Mouse (Mus musculus) kidney, embryonic 14.5 days (tissue): ENCODE results near the gene Sufu. TPM values are rescaled to one million over a fixed set of nuclear protein-coding genes. Genes with fewer than 3 reads are reported as not detected.

Source experiments
- ATAC-seq: fragments of 200-750 bp; cut with Nextera tagmentation; 2 replicates; pipeline ENCODE4 v1.8.0; 2017; ENCODE audit warnings: moderate number of reproducible peaks, mild to moderate bottlenecking, moderate TSS enrichment, moderate library complexity; ENCODE audit not compliant: low FRiP score, low TSS enrichment
- H3K27ac ChIP-seq: fragments of 300-500 bp; sonication (generic); 2 replicates; pipeline ENCODE4 v1.5.1; 2014; ENCODE audit warnings: low read depth, mild to moderate bottlenecking, low read length, moderate library complexity, mixed read lengths
- H3K27me3 ChIP-seq: fragments of 300-500 bp; sonication (generic); 2 replicates; pipeline ENCODE4 v1.6.1; 2014; ENCODE audit warnings: mild to moderate bottlenecking, low read length; ENCODE audit not compliant: control insufficient read depth, insufficient read depth
- H3K36me3 ChIP-seq: fragments of 300-500 bp; sonication (generic); 2 replicates; pipeline ENCODE4 v1.6.1; 2014; ENCODE audit warnings: low read length, mixed read lengths; ENCODE audit not compliant: control insufficient read depth, insufficient read depth
- H3K4me1 ChIP-seq: fragments of 300-500 bp; sonication (generic); 2 replicates; pipeline ENCODE4 v1.6.1; 2014; ENCODE audit warnings: low read length, mixed read lengths; ENCODE audit not compliant: control insufficient read depth, insufficient read depth
- H3K4me2 ChIP-seq: fragments of 300-500 bp; sonication (generic); replicated peaks from 2 replicates; pipeline ENCODE4 v1.6.1; 2014; ENCODE audit warnings: low read depth, mild to moderate bottlenecking, low read length
- H3K4me3 ChIP-seq: fragments of 300-500 bp; sonication (generic); 2 replicates; pipeline ENCODE4 v1.5.1; 2014; ENCODE audit warnings: mild to moderate bottlenecking, low read length
- H3K9ac ChIP-seq: fragments of 300-500 bp; sonication (generic); 2 replicates; pipeline ENCODE4 v1.6.1; 2014; ENCODE audit warnings: low read depth, mild to moderate bottlenecking, low read length, moderate library complexity
- H3K9me3 ChIP-seq: fragments of 300-500 bp; sonication (generic); 2 replicates; pipeline ENCODE4 v1.6.1; 2016; ENCODE audit warnings: low read length; ENCODE audit not compliant: control insufficient read depth
- WGBS: fragments of 180-500 bp; shearing (Covaris S2); extraction: QIAGEN DNeasy Blood & Tissue Kit; methylation state at CpG from one replicate; pipeline ENCODE4 v1.1.7; 2014; 5-methylcytosine and 5-hydroxymethylcytosine counted together
- polyA plus RNA-seq: library from polyadenylated mRNA; unstranded; fragments of >200 nt; fragmentation: Nextera tagmentation; extraction: Ambion mirVana; gene quantifications from 2 replicates; pipeline ENCODE4 v1.2.1, GENCODE M21; 2014

Sufu gene
- polyA plus RNA-seq, 1 experiment from 2014 or later: 48.8 TPM

- ATAC-seq: no peak
- H3K36me3 ChIP-seq: peaks cover 17% of the 10 kb centered on the region
- 55% methylated on average over 5 of the region's 5 CpGs for WGBS
- H3K9me3 ChIP-seq: no peaks in the 10 kb centered on the region
- no peaks in the 10 kb centered on the region for H3K27me3 ChIP-seq
- H3K4me3 ChIP-seq: no peak overlapping the region
- peak overlapping the region; percentile 67; the same call in 1 of the 2 replicates for H3K27ac ChIP-seq
- no peak overlapping the region for H3K9ac ChIP-seq
- H3K4me2 ChIP-seq: no peak overlapping the region
- peaks cover 56% of the 10 kb centered on the region for H3K4me1 ChIP-seq
Measured at GRCm38 (mm10) chr19:46484518-46484917, 87.8 kb downstream of the Sufu start.

DNA sequence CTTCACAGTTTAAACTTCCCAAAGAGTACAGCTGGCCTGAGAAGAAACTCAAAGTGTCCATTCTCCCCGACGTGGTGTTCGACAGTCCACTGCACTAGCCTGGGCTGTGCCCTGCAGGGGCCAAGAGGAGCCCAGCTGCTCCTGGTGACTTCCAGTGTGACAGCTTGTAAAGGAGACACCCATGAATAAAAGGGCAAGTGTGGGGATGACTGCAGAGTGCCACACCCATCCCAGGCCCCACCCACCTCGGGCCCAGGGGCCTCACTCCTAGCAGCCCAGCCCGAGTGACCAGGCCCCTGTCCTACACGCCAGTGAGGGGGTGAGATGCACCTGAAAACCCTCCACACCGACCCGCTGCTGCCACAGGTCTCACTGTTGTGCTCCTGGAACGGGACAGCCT lies 89.2 kb downstream of the Sufu start:
- H3K9ac ChIP-seq: no peak overlapping the region
- H3K4me2 ChIP-seq: no peak overlapping the region
- ATAC-seq: no peak
- no peaks in the 10 kb centered on the region for H3K27me3 ChIP-seq
- H3K4me3 ChIP-seq: no peak overlapping the region
- H3K27ac ChIP-seq: no peak overlapping the region
- peaks cover 7% of the 10 kb centered on the region; the same call in 1 of the 2 replicates for H3K36me3 ChIP-seq
- peaks cover 52% of the 10 kb centered on the region for H3K4me1 ChIP-seq
- 59% methylated on average over 9 of the region's 9 CpGs for WGBS
- no peaks in the 10 kb centered on the region for H3K9me3 ChIP-seq

- 50% methylated on average over 2 of the region's 2 CpGs for WGBS
- no peak overlapping the region for H3K4me2 ChIP-seq
- peak overlapping the region; percentile 3; the same call in 1 of the 2 replicates for H3K27ac ChIP-seq
- no peak overlapping the region for H3K9ac ChIP-seq
- H3K9me3 ChIP-seq: no peaks in the 10 kb centered on the region
- ATAC-seq: no peak
- H3K36me3 ChIP-seq: peaks cover 7% of the 10 kb centered on the region; the same call in 1 of the 2 replicates
- H3K27me3 ChIP-seq: no peaks in the 10 kb centered on the region
- no peak overlapping the region for H3K4me3 ChIP-seq
- H3K4me1 ChIP-seq: peaks cover 43% of the 10 kb centered on the region
Measured at GRCm38 (mm10) chr19:46486709-46487108, 90.0 kb downstream of the Sufu start.

DNA sequence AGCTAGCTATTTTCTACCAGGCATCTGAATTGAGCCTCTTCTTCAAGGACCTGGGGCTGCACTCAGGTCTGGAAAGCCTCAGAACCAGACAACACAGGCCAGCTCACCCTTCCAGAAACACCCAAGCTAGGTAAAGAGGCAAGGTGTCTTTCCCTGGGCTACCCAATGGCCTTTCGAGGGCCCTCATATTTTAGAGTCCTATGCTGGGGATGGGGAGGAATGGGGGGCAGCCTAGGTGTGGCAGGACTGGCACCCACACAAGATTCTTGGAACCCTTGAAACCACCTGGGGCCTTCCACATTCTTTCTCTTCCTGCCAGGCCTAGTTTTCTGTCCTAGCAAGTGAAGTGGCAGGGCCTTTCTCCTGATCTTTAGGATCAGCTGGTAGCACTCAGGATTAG lies 92.8 kb downstream of the Sufu start:
- Histone ChIP-seq H3K27me3 (no peaks in the 10 kb centered on the region), H3K27ac (no peak overlapping the region), H3K4me2 (no peak overlapping the region), H3K36me3 (peaks cover 7% of the 10 kb centered on the region; the same call in 1 of the 2 replicates), H3K4me1 (peaks cover 16% of the 10 kb centered on the region), H3K9me3 (no peaks in the 10 kb centered on the region), H3K4me3 (no peak overlapping the region), H3K9ac (no peak overlapping the region)
- no peak for ATAC-seq
- WGBS: 93% methylated on average over 1 of the region's 1 CpGs

GRCm38 (mm10) chr19:46490634-46491033 lies 93.9 kb downstream of the Sufu start:
- Histone ChIP-seq H3K4me3 (no peak overlapping the region), H3K27me3 (no peaks in the 10 kb centered on the region), H3K4me2 (no peak overlapping the region), H3K9me3 (no peaks in the 10 kb centered on the region), H3K36me3 (peaks cover 5% of the 10 kb centered on the region; the same call in 1 of the 2 replicates), H3K9ac (no peak overlapping the region), H3K4me1 (peaks cover 10% of the 10 kb centered on the region; the same call in 1 of the 2 replicates), H3K27ac (no peak overlapping the region)
- WGBS: 9% methylated on average over 2 of the region's 2 CpGs
- ATAC-seq: peak; percentile 72; the same call in 1 of the 2 replicates

DNA sequence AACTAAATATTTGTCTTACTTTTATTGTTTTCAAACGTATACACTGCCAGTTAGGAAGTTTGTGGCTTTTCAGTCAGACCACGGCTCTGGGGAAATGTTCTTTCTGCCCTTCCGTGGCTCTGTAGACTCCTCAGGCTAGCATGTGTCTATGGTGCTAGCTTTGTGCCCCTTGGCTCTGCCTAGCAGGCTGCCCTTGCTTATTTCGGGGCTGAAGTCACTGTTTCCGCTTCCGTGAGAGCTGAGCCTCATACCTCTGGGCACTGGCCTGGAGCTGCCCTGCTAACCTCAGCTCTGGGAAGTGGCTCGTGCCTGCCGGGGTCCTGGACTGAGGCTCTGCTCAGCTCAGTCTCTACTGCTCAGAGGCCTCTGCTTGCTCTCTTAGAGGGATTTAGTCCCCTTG lies 98.4 kb downstream of the Sufu start:
- H3K36me3 ChIP-seq: no peaks in the 10 kb centered on the region
- no peaks in the 10 kb centered on the region for H3K9me3 ChIP-seq
- no peak for ATAC-seq
- WGBS: 62% methylated on average over 8 of the region's 8 CpGs
- H3K4me1 ChIP-seq: 0 out of 2 replicates have a peak, but pooled peaks cover 4% of the 10 kb centered on the region
- no peak overlapping the region for H3K4me3 ChIP-seq
- no peak overlapping the region for H3K4me2 ChIP-seq
- no peaks in the 10 kb centered on the region for H3K27me3 ChIP-seq
- H3K9ac ChIP-seq: no peak overlapping the region
- no peak overlapping the region for H3K27ac ChIP-seq

GRCm38 (mm10) chr19:46497230-46497629 lies 100.5 kb downstream of the Sufu start:
- no peaks in the 10 kb centered on the region for H3K9me3 ChIP-seq
- no peak overlapping the region for H3K27ac ChIP-seq
- H3K4me2 ChIP-seq: no peak overlapping the region
- H3K27me3 ChIP-seq: no peaks in the 10 kb centered on the region
- no peak overlapping the region for H3K4me3 ChIP-seq
- 0 out of 2 replicates have a peak, but pooled peaks cover 4% of the 10 kb centered on the region for H3K4me1 ChIP-seq
- WGBS: 57% methylated on average over 2 of the region's 2 CpGs
- H3K36me3 ChIP-seq: no peaks in the 10 kb centered on the region
- ATAC-seq: no peak
- H3K9ac ChIP-seq: no peak overlapping the region

DNA sequence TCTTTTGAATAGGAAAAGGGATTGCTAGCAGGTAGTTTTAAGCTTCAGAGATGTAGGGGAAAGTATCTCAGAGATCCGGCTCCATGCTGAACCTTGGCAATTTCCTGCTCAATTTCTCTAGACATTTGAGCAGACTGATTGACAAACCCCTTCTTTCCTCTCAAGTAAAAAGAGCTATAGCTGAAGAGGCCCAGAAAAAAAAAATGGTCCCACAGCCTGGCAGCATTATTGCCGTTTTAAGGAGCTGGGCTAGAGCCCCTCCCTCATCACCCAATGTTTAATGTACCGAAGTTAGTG lies 102.8 kb downstream of the Sufu start:
- H3K9ac ChIP-seq: no peak overlapping the region
- H3K4me2 ChIP-seq: peak overlapping the region; percentile 41
- H3K27ac ChIP-seq: peak overlapping the region; percentile 80; the same call in 1 of the 2 replicates
- H3K4me3 ChIP-seq: peak overlapping the region; percentile 98
- no peak for ATAC-seq
- no peaks in the 10 kb centered on the region for H3K9me3 ChIP-seq
- WGBS: under 1% methylated on average over 3 of the region's 3 CpGs
- H3K27me3 ChIP-seq: no peaks in the 10 kb centered on the region
- 0 out of 2 replicates have a peak, but pooled peaks cover 4% of the 10 kb centered on the region for H3K4me1 ChIP-seq
- no peaks in the 10 kb centered on the region; the same call in 1 of the 2 replicates for H3K36me3 ChIP-seq

DNA sequence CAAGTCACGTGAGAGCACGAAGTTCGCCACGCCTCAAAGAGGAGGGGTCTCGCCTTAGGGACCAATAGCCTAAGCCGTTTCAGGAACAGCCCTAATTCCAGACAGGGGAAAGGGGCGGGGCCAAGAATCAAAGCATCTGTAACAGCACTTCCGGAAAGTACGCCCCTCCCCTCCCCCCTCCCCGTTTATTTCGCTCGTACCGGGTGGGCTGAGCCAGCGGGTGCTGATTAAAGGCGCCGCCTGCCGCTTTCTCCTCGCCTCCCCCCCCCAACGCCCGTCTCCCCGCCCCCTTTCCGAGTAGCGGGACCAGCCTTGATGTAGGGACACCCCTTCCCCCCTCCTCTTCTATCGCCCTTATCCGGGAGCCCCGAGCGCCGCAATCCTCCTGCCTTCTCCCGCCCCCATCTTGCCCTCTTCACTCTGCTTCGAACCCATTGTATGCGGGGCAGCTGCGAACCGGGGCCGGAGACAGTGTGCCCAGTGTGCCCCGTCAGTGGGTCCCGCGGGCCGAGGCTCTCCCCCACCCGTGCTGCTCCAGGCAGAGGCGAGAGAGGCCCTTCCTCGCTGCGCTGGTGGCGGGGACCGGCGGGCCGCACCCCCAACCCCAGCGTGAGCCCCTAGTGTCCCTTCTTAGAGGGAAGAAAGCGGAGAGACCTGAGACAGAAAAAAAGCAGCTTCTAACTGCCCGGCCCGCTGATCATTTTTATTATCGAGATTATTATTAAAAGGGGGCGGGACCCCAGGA lies 103.3 kb downstream of the Sufu start:
- Histone ChIP-seq H3K9ac (peak overlapping the region; percentile 99), H3K4me3 (peak overlapping the region; percentile 98), H3K36me3 (peaks cover 3% of the 10 kb centered on the region; the same call in 1 of the 2 replicates), H3K4me1 (peaks cover 8% of the 10 kb centered on the region), H3K27ac (peak overlapping the region; percentile 100), H3K4me2 (peak overlapping the region; percentile 90), H3K27me3 (no peaks in the 10 kb centered on the region), H3K9me3 (no peaks in the 10 kb centered on the region)
- WGBS: under 1% methylated on average over 49 of the region's 52 CpGs
- peak; percentile 85 for ATAC-seq
